Mouse (Mus musculus) large intestine, adult 2 months (tissue): ENCODE measurements around the gene E130208F15Rik. TPM values are rescaled to one million over a fixed set of nuclear protein-coding genes. Genes with fewer than 3 reads are reported as not detected.
A peak's percentile ranks its signal among the peaks of the same experiment; 100 is the strongest.

Experiments
- DNase-seq: peaks from one replicate; pipeline ENCODE4 v3.0.0-alpha.2; 2012; ENCODE audit warnings: low read depth, low spot score
- WGBS: fragments of 180-500 bp; shearing (Covaris S2); methylation state at CpG from one replicate; pipeline ENCODE4 v1.1.7; 2018; 5-methylcytosine and 5-hydroxymethylcytosine counted together
- polyA plus RNA-seq: library from polyadenylated mRNA; depleted of rRNA; stranded (reverse); fragments of >200 nt; gene quantifications from 2 replicates; pipeline ENCODE4 v1.2.3, GENCODE M21; 2012

E130208F15Rik gene
- polyA plus RNA-seq, 1 experiment = 0.31 TPM

- no peak for DNase-seq
- 40% methylated on average over 3 of the region's 3 CpGs for WGBS
Measured at GRCm38 (mm10) chr7:30300914-30301313, 20.6 kb upstream of the E130208F15Rik start.

DNA sequence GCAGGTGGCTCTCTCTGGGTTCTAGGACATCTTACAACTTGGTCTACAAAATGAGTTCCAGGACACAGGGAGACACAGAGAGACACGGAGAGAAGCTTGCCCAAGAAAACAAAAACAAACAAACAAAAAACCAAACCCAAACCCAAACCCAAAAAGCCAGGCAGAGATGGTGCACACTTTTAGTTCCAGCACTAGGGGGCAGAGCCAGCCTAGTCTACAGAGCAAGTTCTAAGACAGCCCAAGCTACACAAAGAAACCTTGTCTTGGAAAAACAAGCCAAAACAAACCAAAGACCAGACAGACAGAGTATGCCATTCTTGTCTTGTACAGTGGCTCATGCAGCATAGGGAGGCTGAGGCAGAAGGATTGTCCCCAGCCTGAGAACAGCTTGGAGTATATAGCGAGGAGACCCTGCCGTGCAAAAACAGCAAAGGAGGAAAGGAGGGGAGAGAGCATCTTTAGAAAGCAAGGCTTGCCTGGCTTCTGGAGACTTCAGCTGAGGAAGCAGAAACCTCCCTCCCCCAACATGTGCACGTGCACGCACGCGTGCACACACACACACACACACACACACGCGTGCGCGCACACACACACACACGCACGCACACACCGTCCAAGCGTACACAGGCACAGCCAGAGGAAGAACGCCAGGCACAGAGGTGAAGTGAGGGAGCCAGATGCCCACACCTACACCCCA is 15.3 kb upstream of the E130208F15Rik start:
- 84% methylated on average over 16 of the region's 16 CpGs for WGBS
- DNase-seq = no peak

GRCm38 (mm10) chr7:30308076-30309005 is 13.2 kb upstream of the E130208F15Rik start, which contains the start of gene Alkbh6:
Gene Alkbh6 (plus strand): TSS chr7:30308717.
- DNase-seq = peak; percentile 97
- 5% methylated on average over 27 of the region's 27 CpGs for WGBS

- DNase-seq = no peak
Measured at GRCm38 (mm10) chr7:30309395-30310129, 12.0 kb upstream of the E130208F15Rik start.

GRCm38 (mm10) chr7:30310136-30310535 is 11.4 kb upstream of the E130208F15Rik start:
- DNase-seq = no peak

More at GRCm38 (mm10) chr7:30309395-30310129, 12.0 kb upstream of the E130208F15Rik start:
- WGBS = 45% methylated on average over 15 of the region's 15 CpGs

DNA sequence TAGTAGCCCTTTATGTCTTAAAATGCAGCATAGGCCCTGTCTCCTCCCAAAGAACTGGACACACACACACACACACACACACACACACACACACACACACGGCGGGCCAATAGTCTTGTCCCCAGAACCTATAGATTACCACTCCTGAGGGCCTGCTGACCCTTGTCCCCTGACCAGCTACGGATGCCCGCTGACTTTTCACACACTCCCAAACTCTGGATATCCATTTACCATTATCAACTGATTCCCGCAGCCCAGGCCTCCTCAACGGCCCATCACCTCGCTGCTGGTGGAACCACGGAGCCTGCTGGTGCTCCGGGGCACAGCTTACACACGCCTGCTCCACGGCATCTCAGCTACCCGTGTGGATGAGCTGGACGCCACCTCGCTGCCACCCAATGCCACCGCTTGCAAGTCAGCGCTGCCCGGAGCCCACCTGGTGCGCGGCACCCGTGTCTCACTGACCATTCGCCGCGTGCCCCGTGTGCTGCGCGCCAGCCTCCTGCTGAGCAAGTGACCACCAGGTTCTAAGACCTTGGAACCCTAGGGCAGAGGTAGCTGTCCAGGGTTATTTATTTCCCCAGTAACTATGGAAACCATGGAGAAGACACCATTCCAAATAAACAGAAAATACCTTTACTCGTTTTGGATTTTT is 7.7 kb upstream of the E130208F15Rik start:
- no peak for DNase-seq
- WGBS = 66% methylated on average over 27 of the region's 27 CpGs

More at GRCm38 (mm10) chr7:30310136-30310535, 11.4 kb upstream of the E130208F15Rik start:
- WGBS = 84% methylated on average over 12 of the region's 12 CpGs

GRCm38 (mm10) chr7:30314721-30315155 is 6.8 kb upstream of the E130208F15Rik start, which contains the start of gene Syne4:
Gene Syne4 (plus strand): TSS chr7:30314807.
- no peak for DNase-seq
- WGBS = 17% methylated on average over 9 of the region's 9 CpGs

GRCm38 (mm10) chr7:30315559-30316529 is 5.7 kb upstream of the E130208F15Rik start:
- DNase-seq = no peak
- 44% methylated on average over 13 of the region's 13 CpGs for WGBS

GRCm38 (mm10) chr7:30318142-30318541 is 3.4 kb upstream of the E130208F15Rik start:
- DNase-seq = no peak
- 90% methylated on average over 3 of the region's 3 CpGs for WGBS

DNA sequence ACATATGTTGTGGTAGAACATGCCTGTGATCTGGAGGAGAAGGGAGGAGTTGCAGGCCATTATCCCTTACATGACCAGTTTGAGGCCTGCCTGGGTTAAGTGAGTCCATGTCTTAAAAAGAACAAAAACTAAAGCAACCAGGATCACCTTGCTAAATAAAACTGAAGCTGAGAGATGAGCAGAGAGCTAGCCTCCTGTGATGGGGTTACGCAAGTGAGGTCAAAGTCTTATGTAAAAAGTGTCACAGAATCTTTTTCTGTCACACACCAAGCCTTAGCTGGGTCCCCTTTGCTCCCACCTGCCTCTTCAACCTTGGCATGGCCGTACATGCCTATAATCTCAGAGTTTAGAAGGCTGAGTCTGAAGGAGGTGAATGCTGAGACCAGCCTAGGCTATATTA is 594 bp upstream of the E130208F15Rik start:
- no peak for DNase-seq
- 59% methylated on average over 2 of the region's 2 CpGs for WGBS

DNA sequence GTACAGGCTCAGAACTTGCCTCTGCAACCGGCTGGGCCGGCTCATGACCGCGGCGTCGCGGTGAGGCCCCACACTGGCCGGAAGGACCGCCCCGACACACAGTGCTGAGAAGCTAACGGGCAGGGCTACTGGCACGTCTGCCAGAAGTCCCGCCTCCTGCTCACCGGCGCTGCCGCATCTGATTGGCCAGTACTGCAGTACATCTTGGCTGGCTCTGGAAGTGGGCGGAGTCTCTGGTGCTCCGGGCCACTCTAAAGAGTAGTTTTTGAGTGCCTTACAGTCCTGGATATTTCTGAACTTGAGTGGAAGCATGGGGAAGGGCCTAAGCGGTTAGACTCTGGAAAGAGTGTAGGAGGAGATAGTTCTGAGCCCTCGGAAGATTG is 736 bp downstream of the E130208F15Rik start:
- WGBS = under 1% methylated on average over 20 of the region's 20 CpGs
- peak; percentile 89 for DNase-seq

DNA sequence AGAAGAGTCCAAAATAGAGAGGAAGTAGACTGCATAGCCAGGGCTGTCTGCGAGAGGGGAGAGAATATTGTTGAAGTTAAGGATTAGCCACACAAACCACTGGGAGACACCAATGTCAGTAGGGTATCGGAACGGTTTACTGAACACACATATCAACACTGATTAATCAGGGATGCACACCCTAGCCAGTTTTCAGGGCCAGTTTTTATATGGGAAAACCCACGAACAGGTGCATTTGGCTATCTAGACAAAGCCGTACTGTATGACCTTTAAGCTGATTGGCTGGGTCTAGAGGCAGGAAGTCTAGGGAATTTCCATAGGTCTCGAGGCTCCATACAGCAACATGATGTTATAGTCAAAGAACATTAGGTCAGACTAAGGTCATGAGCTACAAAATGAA is 1.3 kb downstream of the E130208F15Rik start:
- DNase-seq = no peak
- 8% methylated on average over 6 of the region's 6 CpGs for WGBS

DNA sequence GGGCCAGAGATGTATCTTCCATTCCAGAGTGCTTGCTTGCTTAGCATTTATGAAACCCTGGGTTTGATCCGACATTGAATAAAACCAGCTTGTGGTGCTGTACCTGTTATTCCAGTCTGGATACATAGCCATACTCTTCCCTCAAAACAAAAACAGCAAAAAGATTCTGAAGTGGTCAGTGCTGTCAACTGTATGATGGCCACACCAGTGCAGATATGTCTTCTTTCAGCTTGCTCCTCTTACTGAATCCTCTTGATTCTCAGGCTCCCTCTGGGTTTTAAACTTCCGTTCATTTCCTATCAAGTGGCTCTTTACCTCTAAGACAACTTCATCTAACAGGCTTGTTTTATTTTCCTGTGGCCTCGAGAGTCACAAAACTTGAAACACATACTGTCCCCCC is 2.3 kb downstream of the E130208F15Rik start, which contains the start of gene Sdhaf1:
Gene Sdhaf1 (minus strand): TSS at position 101 of the 400 bp plus-strand sequence.
- WGBS = 74% methylated on average over 3 of the region's 3 CpGs
- no peak for DNase-seq

- no peak for DNase-seq
- 89% methylated on average over 5 of the region's 5 CpGs for WGBS
Measured at GRCm38 (mm10) chr7:30324300-30324944, 2.9 kb downstream of the E130208F15Rik start.

- no peak for DNase-seq
- WGBS = 74% methylated on average over 2 of the region's 2 CpGs
Measured at GRCm38 (mm10) chr7:30325364-30325763, 3.8 kb downstream of the E130208F15Rik start.

DNA sequence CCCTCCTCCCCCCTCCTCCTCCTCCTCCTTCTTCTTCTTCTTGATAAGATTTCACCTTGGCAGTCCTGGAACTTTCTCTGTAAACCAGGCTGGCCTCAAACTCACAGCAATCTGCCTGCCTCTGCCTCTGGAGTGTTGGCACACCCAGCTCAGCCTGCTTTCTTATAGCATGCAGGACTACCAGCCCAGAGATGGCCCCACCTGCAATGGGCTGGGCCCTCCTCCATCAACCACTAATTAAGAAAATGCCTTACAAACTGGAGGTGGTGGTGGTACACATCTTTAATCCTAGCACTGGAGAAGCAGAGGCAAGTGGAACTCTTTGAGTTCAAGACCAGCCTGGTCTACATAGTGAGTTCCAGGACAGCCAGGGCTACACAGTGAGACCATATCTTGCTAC is 4.9 kb downstream of the E130208F15Rik start:
- no peak for DNase-seq

GRCm38 (mm10) chr7:30327140-30327539 is 5.6 kb downstream of the E130208F15Rik start:
- WGBS = 66% methylated on average over 15 of the region's 15 CpGs

GRCm38 (mm10) chr7:30328379-30328778 is 6.8 kb downstream of the E130208F15Rik start:
- DNase-seq = no peak
- WGBS = 64% methylated on average over 10 of the region's 10 CpGs

More at GRCm38 (mm10) chr7:30327140-30327539, 5.6 kb downstream of the E130208F15Rik start:
- no peak for DNase-seq
